Mouse (Mus musculus): ENCODE measurements around the gene Stk11ip. TPM values are rescaled to one million over a fixed set of nuclear protein-coding genes. Genes with fewer than 3 reads are reported as not detected.

Gene Stk11ip
- polyA plus RNA-seq (2012; rRNA removed): 33.8 and 36.3 TPM in 2 replicates

DNA sequence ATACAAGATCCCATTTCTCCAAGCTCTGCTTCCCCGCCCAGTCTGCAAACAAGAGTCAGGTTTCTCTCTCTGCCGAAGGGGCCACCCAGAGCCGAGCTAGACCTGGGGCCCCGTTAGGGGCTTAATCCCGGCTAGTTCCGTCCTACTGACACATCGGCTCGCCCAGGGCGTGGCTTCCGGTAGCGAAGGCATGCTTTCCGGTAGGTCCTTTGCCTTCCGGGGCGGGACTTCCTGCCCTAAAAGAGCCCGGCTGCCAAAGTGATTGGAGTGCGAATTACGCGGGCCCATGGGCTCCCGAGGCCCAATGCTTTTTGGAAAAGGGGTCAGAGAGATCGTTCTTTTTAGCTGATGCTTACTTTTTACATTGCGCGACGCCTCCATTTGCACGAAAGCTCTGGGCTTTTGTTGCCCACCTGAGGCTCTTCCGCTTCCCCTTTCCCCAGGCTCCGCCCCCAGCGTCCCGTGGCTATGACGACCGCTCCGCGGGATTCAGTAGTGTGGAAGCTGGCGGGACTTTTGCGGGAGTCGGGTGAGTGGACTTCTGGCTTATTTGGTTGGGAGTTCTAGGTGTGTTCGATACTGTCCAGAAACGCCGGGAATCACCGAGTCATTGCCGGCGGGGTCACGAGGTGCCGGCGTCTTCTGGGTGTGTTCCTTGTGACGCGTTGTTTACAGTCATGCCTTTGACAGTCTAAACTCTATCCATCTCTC is at the start of gene Stk11ip:
Gene Stk11ip (plus strand): TSS at position 209 of the 711 bp plus-strand sequence.
- peak; percentile 88 to 93 for DNase-seq (ENCODE audit: extremely low spot score in 1 of 2, low spot score in 1 of 2)

DNA sequence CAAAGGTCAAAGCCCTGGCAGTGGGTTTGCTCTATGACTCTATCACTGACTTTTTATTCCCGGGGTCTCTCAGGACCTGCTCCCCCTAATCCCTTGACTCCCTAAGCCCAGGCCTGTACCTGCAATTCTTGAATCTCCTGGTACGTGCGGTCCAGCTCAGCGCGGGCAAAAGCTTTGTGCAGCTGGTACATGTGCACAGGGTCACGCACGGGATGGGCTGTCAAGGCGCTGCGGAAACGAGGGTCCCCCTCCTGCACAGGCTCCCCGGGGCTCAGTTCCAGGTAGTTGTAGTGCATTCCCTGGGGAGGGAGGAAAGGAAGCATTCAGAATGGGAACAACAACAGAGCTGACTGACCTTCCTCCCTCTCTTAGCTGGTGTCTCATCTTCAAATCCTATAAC is 44.9 kb upstream of the Stk11ip start:
- no peak for DNase-seq (ENCODE audit: extremely low spot score in 1 of 2, low spot score in 1 of 2)

DNA sequence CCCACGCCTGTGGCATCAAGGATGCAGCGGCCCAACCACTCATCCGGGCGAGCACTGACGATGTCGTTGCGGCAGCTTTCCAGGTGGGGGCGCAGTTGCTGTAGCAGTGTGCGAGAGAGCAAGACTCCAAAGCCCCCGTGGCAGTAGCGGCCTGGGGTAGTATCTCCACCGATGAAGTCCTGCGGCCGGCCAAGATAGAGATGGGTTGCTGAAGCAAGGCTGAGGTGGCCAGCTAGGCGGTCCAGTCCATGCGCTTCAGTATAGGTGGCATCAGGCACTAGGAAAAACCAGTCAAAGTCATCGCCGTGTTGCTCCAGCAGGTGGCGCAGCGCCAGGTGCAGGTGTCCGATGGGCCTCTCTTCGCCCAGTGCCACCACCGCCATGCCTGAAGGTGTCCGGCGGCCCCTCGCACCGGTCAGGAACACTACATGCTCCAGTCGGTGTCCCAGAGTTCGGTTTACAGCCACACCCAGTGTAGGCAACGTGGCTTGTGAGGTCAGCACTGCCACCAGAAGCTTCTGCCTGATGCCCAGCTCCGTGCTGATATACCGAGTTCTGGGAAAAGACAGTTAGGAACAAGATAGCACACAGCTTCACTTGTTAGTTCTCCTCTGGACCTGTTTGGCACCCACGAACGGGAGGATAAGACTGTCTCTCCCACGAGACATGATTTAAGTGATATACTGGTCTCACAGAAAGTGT is 43.9 kb upstream of the Stk11ip start:
- DNase-seq (ENCODE audit: extremely low spot score in 1 of 2, low spot score in 1 of 2): peak in 1 of 2 experiments; percentile 89

DNA sequence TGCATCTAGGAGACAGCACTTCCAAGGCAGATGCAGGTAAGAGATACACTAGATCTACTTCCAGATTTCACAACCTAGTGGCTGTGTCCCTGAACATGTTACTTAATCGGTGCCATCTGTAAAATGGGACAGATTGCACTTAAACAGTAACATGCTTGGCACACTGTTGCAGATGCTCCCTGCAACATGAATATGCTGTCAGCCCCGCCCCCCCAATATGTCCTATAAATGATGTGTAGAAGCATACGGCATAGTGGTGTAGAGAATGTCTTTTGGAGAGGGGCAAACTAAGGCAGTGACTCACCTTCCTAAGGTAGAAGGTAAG is 43.4 kb upstream of the Stk11ip start:
- DNase-seq (ENCODE audit: extremely low spot score in 1 of 2, low spot score in 1 of 2): peak in 1 of 2 experiments; percentile 34

DNA sequence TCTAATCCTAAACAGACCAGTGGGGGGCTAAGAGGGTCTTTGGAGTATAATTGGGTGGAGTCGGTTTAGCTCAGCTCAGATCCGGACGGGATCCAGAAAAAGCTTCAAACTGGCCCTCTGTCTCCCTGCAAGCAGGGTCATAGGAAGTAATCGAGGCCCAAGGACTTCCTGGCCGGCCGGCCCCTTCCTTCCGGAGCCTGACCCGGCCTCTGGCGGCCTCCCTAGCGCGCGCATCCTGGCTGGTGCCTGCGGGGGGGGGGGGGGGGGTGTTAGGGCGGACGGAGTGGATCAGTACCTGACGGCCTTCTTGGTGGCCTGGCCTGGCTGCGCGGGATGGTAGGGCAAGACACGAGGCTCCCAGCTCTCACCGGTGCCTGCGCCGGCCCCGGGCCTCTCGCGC is 42.8 kb upstream of the Stk11ip start:
- DNase-seq (ENCODE audit: extremely low spot score in 1 of 2, low spot score in 1 of 2): no peak

DNA sequence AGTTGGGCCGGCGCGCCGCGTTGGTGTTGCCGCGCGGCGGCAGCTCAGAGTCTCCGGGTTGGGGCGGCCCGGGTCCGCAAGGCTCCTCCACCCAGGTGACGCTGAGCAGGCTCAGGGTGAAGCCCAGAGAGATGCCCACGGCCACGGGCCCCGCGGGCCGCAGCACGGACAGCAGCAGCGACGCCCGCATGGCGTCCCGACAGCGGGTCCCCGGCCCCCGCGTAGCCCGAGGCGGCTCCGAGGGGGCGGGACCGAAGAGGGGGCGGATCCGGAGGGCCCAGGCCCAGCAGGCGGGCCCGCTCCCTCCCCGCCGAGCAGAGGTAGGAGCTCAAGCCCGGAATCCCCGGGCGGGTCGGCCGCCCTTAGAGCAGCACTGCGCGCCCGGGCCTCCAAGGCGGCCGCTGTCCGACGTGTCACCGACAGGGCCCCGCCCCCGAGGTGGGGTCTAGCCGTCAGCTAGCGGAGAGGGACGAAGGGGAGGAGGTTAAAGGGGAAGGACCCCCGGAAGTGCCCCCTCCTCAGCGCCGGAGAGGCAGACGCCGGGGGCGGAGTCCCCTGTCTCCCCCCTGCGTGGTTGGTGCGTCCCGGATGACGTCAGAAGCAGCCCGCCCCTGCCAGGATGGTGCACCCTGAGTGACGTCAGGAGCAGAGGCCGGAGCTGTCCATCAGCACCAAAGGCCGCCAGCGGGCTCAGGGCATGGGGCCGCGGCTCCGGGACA is 42.3 kb upstream of the Stk11ip start, which contains the start of the genes Chpf and Tmem198:
Gene Chpf (minus strand): TSS at position 392 of the 719 bp plus-strand sequence.
Gene Tmem198 (plus strand): TSS at position 617 of the 719 bp plus-strand sequence.
- peak; percentile 95 to 99 for DNase-seq (ENCODE audit: extremely low spot score in 1 of 2, low spot score in 1 of 2)

DNA sequence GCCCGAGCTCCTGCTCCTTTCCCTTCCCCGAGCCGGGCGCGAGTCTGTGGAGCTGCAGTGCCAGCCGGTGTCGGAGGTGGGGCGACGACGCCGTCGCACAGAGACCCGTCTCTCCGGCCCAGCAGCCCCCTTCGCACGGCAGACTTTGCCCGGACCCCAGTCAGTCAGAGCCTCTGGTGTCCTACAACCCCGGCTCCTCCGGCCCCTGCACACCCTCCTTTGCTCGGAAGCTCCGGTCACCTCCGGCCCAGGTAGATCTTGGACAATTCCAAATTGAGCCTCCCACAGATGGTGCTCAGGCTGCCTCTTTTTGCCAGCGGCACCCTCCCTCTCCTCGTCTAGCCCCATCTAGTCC is 41.7 kb upstream of the Stk11ip start:
- no peak for DNase-seq (ENCODE audit: extremely low spot score in 1 of 2, low spot score in 1 of 2)

DNA sequence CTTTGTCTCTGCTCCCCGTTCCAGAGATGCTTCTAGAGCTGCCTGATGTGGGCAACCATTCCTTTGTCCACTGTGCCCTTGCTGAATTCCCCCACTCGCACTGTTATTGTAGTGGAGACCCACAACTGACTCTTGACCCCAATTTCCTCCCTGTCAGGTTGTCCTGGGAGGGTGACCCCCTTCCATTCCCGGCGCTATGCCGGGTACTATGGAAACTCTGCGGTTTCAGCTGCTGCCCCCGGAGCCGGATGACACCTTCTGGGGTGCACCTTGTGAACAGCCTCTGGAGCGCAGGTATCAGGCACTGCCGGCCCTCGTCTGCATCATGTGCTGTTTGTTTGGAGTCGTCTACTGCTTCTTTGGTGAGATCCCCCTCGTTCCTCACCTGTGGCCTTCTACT is 41.3 kb upstream of the Stk11ip start:
- DNase-seq (ENCODE audit: extremely low spot score in 1 of 2, low spot score in 1 of 2): no peak

DNA sequence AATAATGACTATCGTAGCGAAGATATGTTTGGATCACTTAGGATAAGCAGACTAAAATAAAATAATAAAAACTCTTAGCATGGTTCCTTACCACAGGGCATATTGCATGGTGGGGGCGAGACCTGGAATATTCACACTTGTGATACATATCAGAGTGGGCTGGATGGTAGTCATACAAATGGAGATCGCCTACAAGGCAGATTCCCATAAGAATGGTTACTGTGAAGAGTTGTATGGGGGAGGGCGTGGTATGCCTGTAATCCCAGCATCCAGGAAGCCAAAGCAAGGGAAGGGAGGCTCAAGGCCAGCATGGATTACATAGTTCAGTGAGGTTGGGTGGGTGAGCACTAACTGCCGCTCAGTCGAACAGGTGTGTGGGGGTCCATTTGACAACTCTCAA is 40.6 kb upstream of the Stk11ip start:
- DNase-seq (ENCODE audit: extremely low spot score in 1 of 2, low spot score in 1 of 2): peak in 1 of 2 experiments; percentile 68

DNA sequence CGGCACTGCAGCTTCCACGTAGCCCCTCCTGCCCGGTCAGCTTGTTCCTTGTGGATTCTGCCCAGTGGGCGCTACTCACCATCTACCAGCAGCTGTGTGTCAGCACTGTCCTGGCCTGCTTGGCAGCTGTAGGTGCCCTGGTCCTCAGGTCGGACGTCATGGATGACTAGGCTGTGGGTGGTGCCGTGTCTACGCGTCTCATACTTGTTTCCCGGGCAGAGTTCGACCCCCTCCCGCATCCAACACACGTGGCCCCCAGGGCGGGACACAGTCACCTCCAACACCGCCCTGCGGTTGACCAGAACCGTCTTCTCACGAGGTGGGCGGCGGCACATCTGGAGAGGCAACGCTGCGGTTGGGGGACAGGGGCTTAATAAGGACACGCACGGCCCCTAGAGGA is 34.8 kb upstream of the Stk11ip start:
- peak in 1 of 2 experiments; percentile 32 for DNase-seq (ENCODE audit: extremely low spot score in 1 of 2, low spot score in 1 of 2)

DNA sequence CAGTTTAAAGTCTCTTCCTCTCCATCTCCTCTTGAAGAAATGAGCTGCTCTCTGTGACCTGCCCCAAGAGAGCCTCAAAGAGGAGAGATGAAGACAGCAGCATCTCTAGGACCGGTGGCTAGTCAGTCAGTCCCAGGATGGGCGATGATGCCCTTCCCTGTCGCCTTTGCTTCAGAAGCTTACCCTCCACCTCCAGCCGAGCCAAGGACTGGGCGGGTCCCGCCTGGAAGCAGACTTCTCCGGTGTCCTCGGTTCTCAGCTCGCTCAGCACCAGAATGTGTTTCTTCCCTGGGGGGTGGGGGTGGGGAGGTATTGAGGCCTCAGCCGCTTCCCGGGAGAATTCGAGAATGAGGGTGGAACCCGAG is 34.3 kb upstream of the Stk11ip start:
- DNase-seq (ENCODE audit: extremely low spot score in 1 of 2, low spot score in 1 of 2): no peak

DNA sequence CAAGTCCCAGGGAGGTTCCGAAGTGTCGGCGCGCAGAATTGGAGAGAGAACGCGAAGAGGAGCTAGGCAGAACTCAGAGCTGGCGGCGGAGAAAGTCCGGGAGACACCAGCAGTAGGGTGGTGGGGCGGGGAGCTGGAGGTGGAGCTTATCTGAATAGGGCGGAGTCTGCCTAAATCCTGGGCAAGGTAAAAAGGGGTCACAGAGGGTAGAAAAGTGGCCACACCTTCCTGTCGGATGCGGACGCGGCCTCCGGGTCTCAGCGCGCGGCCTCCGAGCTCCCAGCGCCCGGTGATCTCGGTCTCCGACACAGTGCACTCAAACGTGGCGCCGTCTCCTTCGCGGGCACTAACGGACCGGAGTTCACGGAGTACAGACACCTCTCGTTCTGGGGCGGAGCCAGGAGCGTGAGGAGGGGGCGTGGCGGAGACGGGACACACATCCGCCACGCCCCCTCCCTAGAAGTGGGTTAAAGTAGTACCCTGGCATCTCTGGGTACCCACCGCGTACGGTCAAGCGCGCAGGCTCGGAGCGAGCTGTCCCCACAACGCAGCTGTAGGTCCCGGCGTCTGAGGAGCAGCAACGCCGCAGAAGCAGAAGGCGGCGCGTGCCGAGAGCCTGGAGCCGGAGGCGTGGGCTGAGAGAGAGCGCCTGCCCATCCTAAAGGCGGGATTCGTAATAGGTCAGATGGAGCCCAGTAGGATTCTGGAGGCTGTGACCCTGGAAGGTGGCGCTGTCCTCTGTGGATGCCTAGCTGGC is 33.7 kb upstream of the Stk11ip start:
- DNase-seq (ENCODE audit: extremely low spot score in 1 of 2, low spot score in 1 of 2): peak in 1 of 2 experiments; percentile 74

DNA sequence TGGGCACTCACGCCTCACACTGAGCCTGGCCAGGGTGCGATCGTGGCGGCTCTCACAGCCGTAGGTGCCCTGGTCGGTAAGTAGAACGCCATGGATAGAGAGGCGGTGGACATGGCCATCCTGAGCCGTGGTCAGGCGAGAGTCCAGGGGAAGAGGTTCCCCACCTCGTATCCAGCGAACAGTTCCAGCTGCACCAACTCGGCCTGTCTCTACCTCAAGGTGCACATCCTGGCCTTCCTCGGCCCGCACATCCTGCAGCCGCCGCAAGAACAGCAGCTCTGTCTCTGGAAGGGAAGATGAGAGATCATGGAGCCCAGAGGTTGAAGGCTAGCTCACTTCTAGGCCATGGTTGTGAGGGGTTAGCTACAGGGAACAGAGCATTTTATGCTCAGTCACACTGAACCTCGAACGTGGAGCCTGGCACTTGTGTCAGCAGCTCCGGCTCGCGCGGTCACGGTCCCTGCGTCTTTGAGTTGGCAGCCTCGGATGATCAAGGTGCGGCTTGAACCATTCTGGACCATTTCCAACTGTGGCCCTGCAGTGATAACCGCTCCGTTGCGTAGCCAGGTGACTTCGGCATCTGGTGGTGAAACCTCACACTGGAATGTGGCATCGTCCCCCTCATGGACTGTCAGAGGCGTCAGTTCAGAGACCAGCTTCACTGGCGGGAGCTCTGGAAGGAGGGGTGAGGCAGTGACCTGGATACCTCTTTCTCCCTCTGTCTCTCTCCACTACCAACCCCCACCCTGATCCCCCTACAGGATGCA is 30.4 kb upstream of the Stk11ip start:
- no peak for DNase-seq (ENCODE audit: extremely low spot score in 1 of 2, low spot score in 1 of 2)

DNA sequence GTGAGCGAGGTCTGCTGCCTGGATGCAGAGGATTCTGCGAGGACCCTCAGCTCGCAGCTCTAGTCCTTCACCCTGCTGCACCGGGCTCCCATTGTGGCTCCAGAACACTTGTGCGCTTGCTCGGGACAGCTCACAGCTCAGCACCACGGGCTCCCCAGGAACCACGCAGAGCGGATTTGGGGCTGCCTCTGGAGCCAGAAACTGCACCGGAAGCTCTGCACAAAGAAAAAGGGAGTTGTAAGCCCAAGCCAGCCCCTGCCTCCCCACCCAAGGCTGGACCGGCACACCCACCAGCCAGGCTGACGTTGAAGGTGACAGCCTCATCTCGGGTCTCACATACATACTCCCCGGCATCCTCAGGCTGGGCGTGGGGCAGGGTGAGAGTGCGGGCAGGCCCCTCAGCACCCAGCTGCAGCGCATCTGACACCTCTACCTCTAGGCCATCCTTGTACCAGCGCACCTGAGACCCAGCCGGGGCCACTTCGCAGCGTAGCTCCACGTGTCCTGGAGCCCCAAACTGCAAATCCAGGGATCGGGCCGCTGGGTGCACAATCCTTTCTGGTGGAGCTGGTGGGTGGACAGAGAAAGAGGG is 28.7 kb upstream of the Stk11ip start:
- no peak for DNase-seq (ENCODE audit: extremely low spot score in 1 of 2, low spot score in 1 of 2)

DNA sequence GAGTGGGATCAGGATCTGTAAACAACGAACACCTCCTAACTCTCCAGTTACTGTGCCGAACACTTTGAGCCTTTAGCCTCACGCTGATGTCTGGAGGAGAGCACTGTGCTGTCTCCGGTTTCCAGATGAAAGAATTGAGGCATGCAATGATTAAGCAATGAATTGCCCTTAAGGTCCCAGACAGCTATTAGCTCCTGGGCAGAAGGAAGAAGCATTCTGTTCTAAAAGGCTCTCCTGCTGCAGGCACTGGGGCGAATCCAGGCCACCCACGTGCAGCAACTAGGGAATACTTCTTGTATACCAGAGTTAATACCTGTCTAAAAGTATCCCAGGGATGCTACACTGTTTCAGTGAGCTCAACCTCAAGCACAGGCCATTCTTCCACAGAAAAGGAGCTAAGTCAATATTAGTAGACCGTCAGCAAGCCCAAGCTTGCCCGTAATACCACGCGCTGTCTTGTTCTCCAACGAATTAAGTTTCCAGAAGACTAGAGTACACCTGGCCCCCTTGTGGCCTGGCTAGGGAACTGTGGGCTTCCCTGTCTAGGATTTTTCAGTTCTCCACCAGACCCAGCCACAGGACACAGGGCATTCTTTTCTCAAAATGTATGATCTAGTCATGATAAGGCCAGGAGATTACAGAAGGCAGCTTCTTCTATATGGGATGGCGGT is 26.3 kb upstream of the Stk11ip start:
- DNase-seq (ENCODE audit: extremely low spot score in 1 of 2, low spot score in 1 of 2): peak in 1 of 2 experiments; percentile 63

DNA sequence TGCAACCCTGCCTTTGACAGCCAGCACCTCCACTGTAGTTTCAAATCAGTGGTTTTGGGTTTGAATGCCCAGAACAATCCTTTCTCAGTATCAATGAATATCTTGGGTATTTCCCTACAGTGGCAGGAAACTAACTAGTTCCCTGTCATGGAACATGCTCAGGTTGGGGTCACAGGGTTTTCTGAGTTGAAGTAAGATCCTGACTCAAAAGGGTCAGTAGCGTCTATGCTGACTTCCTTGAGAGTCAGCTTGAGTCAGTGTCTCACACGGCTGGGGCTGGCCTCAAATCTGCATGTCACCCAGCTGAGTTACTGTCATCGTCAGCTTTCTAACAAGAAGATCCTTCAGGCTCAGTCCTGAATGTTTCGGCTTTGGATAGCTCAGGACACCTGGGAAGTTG is 22.4 kb upstream of the Stk11ip start:
- no peak for DNase-seq (ENCODE audit: extremely low spot score in 1 of 2, low spot score in 1 of 2)

DNA sequence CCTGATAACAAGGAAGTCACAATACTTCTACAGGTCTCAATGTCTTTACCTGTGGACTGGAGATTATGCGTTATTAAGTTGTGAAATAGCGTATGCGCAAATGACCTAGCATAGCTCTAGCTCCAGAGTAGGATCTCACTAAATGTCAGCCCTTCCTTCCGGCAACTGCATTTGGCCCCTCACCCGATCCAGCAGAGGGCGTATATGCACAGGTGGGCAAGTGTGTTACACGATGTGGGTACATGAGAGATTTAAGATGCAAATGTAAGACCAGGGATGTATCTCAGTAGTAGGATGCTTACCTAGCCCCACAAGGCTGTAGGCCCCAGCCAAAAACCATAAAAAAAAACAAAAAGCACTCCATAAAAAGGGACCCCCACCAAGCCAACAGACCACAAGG is 21.9 kb upstream of the Stk11ip start:
- no peak for DNase-seq (ENCODE audit: extremely low spot score in 1 of 2, low spot score in 1 of 2)

DNA sequence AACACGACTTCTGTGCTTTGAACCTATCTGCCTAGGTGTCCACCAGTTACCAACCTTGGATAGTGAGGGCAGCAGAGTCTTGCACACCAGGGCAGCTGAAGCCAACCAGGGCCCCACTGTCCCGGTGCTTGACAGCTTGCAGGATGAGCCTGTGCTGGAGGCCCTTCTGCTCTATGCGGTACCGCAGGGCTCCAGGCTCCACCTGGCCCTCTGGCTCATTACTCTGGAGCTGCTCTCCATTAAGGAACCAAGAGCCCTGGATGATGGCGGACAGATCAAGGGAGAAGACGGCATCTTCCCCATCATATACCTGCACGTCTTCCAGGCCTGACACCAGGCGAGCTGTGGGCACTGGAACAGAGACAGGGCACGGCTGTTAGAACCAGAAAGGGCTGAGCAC is 19.4 kb upstream of the Stk11ip start:
- DNase-seq (ENCODE audit: extremely low spot score in 1 of 2, low spot score in 1 of 2): no peak

DNA sequence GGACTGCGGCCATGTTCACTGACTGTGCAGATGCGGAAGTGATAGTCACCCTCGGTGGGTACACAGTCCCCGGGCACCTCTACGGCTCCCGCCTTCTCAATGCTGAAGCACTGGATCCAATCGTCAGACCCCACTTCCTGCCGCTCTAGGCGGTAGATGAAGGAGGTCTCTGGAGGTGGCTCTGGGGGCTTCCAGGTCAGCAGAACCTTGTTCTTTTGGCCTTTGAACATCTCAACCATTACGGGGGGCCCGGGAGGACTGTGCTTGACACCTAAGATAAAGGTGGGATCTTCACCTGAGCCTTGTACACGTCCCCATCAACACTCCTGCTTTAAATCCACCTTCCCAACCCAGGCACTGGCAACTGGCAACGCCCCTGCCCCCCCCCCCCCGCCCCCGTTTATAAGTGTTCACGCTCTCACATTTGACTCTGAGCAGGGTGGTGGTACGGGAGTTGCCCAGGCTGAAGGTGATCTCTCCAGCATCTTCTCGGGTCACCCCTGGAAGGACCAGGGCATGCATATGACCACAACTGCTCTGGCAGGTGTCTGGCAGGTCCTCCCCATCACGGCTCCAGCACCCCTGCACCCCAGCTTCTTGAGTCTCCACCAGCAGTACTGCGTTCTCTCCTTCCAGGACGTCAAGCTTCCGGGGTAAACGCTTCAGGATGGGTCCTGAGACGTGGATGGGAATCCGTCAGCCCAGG is 18.2 kb upstream of the Stk11ip start:
- DNase-seq (ENCODE audit: extremely low spot score in 1 of 2, low spot score in 1 of 2): no peak

Data from frontal cortex, adult 2 months (tissue).